Mouse (Mus musculus) neural tube, embryonic 13.5 days (tissue): ENCODE results near the gene Foxe3. TPM values are rescaled to one million over a fixed set of nuclear protein-coding genes. Genes with fewer than 3 reads are reported as not detected.
"Not testable (repeated sequence)": the region's sequence is repeated elsewhere in the genome, so short reads cannot be mapped to it uniquely, and the experiment has no call there.

ENCODE experiments used
- ATAC-seq: fragments of 200-750 bp; cut with Nextera tagmentation; 2 replicates; pipeline ENCODE4 v1.8.0; 2017; ENCODE audit warnings: low read depth, mild to moderate bottlenecking, moderate TSS enrichment, moderate library complexity
- H3K27ac ChIP-seq: fragments of 300-500 bp; sonication (generic); replicated peaks from 2 replicates; pipeline ENCODE4 v1.5.1; 2015; ENCODE audit warnings: moderate library complexity, mild to moderate bottlenecking, inconsistent platforms
- H3K27me3 ChIP-seq: fragments of 300-500 bp; sonication (generic); 2 replicates; pipeline ENCODE4 v1.6.1; 2015; ENCODE audit warnings: mild to moderate bottlenecking, inconsistent platforms
- H3K36me3 ChIP-seq: fragments of 300-500 bp; sonication (generic); 2 replicates; pipeline ENCODE4 v1.6.1; 2015; ENCODE audit warnings: mild to moderate bottlenecking, inconsistent platforms
- H3K4me1 ChIP-seq: fragments of 300-500 bp; sonication (generic); replicated peaks from 2 replicates; pipeline ENCODE4 v1.6.1; 2015; ENCODE audit warnings: inconsistent platforms
- H3K4me2 ChIP-seq: fragments of 300-500 bp; sonication (generic); 2 replicates; pipeline ENCODE4 v1.6.1; 2015; ENCODE audit warnings: inconsistent platforms, mild to moderate bottlenecking, moderate library complexity
- H3K4me3 ChIP-seq: fragments of 300-500 bp; sonication (generic); 2 replicates; pipeline ENCODE4 v1.5.1; 2015; ENCODE audit warnings: mild to moderate bottlenecking, inconsistent platforms
- H3K9ac ChIP-seq: fragments of 300-500 bp; sonication (generic); 2 replicates; pipeline ENCODE4 v1.6.1; 2015; ENCODE audit warnings: moderate library complexity, mild to moderate bottlenecking, inconsistent platforms
- H3K9me3 ChIP-seq: fragments of 300-500 bp; sonication (generic); 2 replicates; pipeline ENCODE4 v1.6.1; 2016; ENCODE audit warnings: inconsistent platforms
- WGBS: fragments of 180-500 bp; shearing (Covaris S2); methylation state at CpG from one replicate; pipeline ENCODE4 v1.1.7; 2015; 5-methylcytosine and 5-hydroxymethylcytosine counted together
- polyA plus RNA-seq: library from polyadenylated mRNA; unstranded; fragments of >200 nt; fragmentation: Nextera tagmentation; extraction: Ambion mirVana; gene quantifications from 2 replicates; pipeline ENCODE4 v1.2.1, GENCODE M21; 2015

Foxe3 gene
- polyA plus RNA-seq: not detected in 2 replicates

DNA sequence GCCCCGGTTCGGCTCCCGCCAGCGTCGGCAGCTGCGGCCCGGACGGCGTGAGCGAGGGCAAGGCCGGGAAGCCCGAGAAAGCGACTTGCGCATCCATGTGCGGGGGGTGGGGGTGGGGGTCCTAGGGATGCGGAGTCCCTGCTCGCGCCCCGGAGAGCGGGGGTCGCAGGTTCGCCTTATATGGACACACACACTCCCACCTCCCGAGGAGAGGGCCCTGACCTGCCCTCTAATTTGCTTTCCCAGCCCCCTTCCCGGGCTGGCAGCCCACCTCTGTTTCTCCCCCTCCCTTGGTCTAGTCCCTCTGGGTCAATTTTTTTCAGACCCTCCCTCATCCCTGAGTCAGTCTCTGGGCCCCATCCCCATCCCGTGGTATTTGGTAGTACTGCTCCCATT is at the start of gene Foxe3:
Foxe3 (minus strand) TSS at position 97 of the 396 bp plus-strand sequence.
- Histone ChIP-seq H3K27me3 (peaks cover 92% of the 10 kb centered on the region), H3K4me1 (peaks cover 14% of the 10 kb centered on the region), H3K9me3 (no peaks in the 10 kb centered on the region), H3K27ac (no peak within 1 kb of the TSS), H3K9ac (0 out of 2 replicates have a peak within 1 kb of the TSS, but pooled peaks have one; percentile 31), H3K4me2 (peak within 1 kb of the TSS; percentile 59), H3K36me3 (no peaks in the 10 kb centered on the region), H3K4me3 (peak within 1 kb of the TSS; percentile 37)
- under 1% methylated on average over 23 of the region's 25 CpGs for WGBS
- no peak for ATAC-seq

DNA sequence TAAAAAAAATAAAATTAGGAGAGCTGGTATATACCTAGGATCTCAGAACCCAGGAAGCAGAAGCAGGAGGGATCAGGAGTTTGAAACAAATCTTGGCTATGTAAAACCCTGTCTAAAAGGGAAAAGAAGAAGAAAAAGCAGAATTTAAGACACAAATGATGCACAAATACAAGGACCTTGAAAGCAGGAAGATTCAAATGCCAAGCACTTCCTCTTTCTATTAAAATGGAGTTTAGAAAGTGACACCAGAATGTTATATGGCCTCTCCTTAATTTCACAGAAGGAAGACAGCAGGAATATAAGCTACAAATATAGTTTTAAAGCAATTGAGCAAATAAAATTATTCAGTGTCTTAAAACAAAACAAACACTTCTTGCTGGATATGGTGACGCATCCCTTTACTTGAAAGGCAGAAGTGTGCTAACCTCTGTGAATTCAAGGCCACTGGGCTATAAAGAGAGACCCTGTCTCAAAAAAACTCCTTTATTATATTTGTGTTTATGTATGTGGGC is 47.5 kb upstream of the Foxe3 start:
- H3K27me3 ChIP-seq: no peaks in the 10 kb centered on the region
- 94% methylated on average over 1 of the region's 1 CpGs for WGBS
- H3K9me3 ChIP-seq: no peaks in the 10 kb centered on the region
- H3K36me3 ChIP-seq: peaks cover 9% of the 10 kb centered on the region
- no peak overlapping the region for H3K4me3 ChIP-seq
- no peak overlapping the region for H3K9ac ChIP-seq
- no peaks in the 10 kb centered on the region for H3K4me1 ChIP-seq
- H3K27ac ChIP-seq: no peak overlapping the region
- no peak for ATAC-seq
- no peak overlapping the region for H3K4me2 ChIP-seq

DNA sequence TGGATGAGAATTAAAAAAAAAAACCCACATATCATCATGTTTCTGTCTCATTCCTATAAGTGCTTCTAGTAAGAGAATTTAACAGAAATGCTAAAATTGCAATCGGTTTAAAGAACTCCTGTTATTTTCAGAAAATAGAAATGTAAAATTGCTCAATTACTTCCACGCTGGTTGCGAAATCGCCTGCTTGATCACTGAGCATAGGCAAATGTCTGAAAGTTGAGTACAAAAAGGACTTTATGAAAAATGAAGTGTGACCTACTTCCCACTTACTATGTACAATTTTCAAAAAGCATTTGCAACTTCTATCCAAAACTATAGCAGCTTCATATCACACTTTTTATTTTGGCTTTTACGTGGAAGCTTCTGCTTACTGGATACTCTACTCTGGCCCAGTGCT is 44.9 kb upstream of the Foxe3 start:
- no peak for ATAC-seq
- peaks cover 28% of the 10 kb centered on the region for H3K36me3 ChIP-seq
- no peaks in the 10 kb centered on the region for H3K4me1 ChIP-seq
- no peaks in the 10 kb centered on the region for H3K27me3 ChIP-seq
- H3K4me2 ChIP-seq: no peak overlapping the region
- no peaks in the 10 kb centered on the region for H3K9me3 ChIP-seq
- no peak overlapping the region for H3K27ac ChIP-seq
- no peak overlapping the region for H3K9ac ChIP-seq
- H3K4me3 ChIP-seq: no peak overlapping the region
- 95% methylated on average over 5 of the region's 5 CpGs for WGBS

DNA sequence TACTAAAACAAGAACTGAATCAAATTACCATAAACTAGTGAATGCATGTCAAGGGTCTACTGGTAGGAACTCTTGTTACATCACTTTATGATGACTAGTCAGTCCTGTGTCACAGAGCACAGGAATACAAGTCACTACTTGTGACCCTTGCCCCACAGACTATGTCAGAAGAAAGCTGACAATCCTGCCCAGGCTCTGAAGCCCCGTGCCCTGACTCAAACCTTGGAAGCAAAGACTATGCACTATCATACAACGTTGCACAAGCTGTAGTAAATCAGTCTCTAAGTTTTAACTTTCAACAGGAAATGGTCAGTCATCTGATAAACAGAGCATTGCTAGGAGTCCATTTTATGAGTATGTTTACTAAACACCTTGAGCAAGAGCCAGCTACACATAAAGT is 35.1 kb upstream of the Foxe3 start:
- not testable (repeated sequence) for H3K9ac ChIP-seq, H3K9me3 ChIP-seq, H3K27me3 ChIP-seq, ATAC-seq, H3K27ac ChIP-seq, H3K4me1 ChIP-seq, H3K4me3 ChIP-seq, H3K4me2 ChIP-seq
- H3K36me3 ChIP-seq: peaks cover 45% of the 10 kb centered on the region
- WGBS: 91% methylated on average over 2 of the region's 2 CpGs

DNA sequence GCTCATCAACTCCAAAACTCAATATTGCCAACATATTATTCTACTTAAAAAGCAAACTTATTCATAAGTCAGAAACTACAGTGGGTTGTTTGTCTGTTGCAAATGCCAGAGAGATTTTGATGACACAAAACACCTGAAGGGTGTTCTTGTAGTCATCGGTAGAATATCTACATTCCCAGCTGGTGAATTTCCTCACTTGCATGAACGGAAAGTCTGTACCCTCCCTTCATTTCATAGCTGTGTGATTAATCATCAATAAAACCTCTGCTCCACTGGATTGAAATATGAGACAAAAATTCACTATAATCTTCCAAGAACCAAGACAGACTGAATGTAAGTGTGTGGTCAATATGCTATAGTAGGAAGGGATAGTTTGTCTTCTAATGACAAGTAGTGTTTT is 33.7 kb upstream of the Foxe3 start:
- Histone ChIP-seq H3K27ac (no peak overlapping the region), H3K9ac (no peak overlapping the region), H3K27me3 (no peaks in the 10 kb centered on the region), H3K9me3 (no peaks in the 10 kb centered on the region), H3K4me2 (no peak overlapping the region), H3K4me1 (no peaks in the 10 kb centered on the region), H3K4me3 (no peak overlapping the region), H3K36me3 (peaks cover 32% of the 10 kb centered on the region)
- no peak for ATAC-seq
- 96% methylated on average over 2 of the region's 2 CpGs for WGBS

DNA sequence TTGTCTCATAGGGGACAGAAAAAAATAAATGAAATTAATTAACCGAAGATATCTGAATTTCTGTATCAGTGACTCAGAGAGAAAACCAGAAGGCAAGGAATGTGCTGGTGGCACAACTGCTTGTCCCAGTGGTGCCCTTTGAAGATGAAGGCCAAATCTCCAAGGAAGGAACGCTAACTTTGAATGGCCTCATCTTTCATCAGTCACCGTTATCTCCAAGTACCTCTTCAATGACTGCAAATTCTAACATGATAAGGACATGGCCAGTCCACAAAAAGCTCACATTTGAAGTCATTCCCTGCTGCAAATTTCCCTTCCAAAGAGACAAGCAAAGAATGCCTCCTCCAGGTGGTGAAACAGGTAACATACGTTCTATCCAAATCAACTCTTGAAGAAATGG is 33.0 kb upstream of the Foxe3 start:
- WGBS: 95% methylated on average over 4 of the region's 4 CpGs
- Histone ChIP-seq H3K27ac (no peak overlapping the region), H3K27me3 (no peaks in the 10 kb centered on the region), H3K36me3 (peaks cover 30% of the 10 kb centered on the region), H3K4me1 (no peaks in the 10 kb centered on the region), H3K4me3 (no peak overlapping the region), H3K9ac (no peak overlapping the region), H3K4me2 (no peak overlapping the region), H3K9me3 (no peaks in the 10 kb centered on the region)
- no peak for ATAC-seq

DNA sequence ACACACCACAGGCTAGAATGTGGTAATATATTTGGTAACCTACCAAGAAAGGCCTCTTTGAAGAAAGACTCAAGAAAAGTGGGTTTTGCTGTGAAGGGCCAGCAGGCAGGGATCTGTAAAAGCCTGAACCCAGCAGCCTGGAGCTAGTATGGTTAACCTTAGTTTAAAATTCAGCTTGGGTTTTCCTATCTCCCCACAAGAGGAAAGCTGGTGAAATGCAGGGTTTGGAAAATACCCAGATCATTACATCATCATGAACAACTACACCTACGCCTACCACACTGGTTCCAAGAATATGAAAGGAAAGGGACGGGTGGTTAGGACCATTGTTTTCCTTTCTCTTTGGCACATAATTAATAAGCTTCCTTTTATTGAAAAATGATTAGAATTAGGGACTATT is 32.4 kb upstream of the Foxe3 start:
- H3K9me3 ChIP-seq: no peaks in the 10 kb centered on the region
- no peaks in the 10 kb centered on the region for H3K27me3 ChIP-seq
- no peaks in the 10 kb centered on the region for H3K4me1 ChIP-seq
- no peak for ATAC-seq
- no peak overlapping the region for H3K27ac ChIP-seq
- peaks cover 30% of the 10 kb centered on the region for H3K36me3 ChIP-seq
- 95% methylated on average over 2 of the region's 2 CpGs for WGBS
- no peak overlapping the region for H3K4me3 ChIP-seq
- H3K4me2 ChIP-seq: no peak overlapping the region
- no peak overlapping the region for H3K9ac ChIP-seq

DNA sequence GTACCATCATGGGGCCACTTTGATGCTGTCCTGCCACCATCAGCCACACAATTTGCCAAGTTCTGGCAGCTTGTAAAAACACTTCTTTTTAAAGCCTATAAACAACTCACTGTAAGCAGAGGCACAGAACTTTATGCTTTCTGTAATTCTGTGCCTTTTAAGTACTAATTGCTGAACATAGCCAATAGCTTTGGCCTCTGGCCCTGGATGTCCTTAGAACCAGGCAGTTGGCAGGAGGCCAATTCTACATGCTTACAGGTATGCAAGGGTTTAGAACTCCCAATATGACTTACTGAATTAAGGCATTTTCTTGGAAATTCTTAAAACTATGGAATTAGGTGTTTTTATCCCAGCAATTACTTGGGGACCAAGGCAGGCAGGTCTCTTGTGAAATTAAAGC is 31.6 kb upstream of the Foxe3 start:
- Histone ChIP-seq H3K36me3 (peaks cover 22% of the 10 kb centered on the region), H3K4me1 (no peaks in the 10 kb centered on the region), H3K9me3 (no peaks in the 10 kb centered on the region), H3K4me2 (no peak overlapping the region), H3K27ac (no peak overlapping the region), H3K4me3 (no peak overlapping the region), H3K27me3 (no peaks in the 10 kb centered on the region), H3K9ac (no peak overlapping the region)
- ATAC-seq: no peak

DNA sequence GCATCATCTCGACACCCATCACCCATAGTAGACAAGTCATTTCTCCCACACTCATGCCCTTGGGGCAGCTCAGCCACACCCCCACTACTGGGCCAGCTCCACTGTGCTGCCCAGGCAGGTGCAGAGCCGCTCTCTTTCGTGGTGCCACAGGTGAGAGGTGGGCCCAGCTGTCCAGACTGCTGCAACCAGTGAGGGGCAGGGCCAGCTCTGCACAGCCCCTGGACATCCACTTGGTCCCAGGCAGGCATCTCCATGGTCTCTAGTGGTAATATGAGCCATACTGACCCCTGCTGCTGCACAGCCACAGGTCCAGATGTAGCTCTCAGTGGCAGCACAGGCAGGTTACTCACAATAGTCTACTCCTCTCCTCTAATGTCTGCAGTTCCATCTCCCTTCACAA is 27.4 kb upstream of the Foxe3 start:
- H3K4me3 ChIP-seq: no peak overlapping the region
- H3K9ac ChIP-seq: no peak overlapping the region
- H3K27me3 ChIP-seq: peaks cover 7% of the 10 kb centered on the region
- H3K4me2 ChIP-seq: no peak overlapping the region
- H3K27ac ChIP-seq: no peak overlapping the region
- no peaks in the 10 kb centered on the region for H3K9me3 ChIP-seq
- WGBS: 89% methylated on average over 3 of the region's 3 CpGs
- H3K36me3 ChIP-seq: no peaks in the 10 kb centered on the region
- 0 out of 2 replicates have a peak, but pooled peaks have one; percentile 15 for ATAC-seq
- no peaks in the 10 kb centered on the region for H3K4me1 ChIP-seq

DNA sequence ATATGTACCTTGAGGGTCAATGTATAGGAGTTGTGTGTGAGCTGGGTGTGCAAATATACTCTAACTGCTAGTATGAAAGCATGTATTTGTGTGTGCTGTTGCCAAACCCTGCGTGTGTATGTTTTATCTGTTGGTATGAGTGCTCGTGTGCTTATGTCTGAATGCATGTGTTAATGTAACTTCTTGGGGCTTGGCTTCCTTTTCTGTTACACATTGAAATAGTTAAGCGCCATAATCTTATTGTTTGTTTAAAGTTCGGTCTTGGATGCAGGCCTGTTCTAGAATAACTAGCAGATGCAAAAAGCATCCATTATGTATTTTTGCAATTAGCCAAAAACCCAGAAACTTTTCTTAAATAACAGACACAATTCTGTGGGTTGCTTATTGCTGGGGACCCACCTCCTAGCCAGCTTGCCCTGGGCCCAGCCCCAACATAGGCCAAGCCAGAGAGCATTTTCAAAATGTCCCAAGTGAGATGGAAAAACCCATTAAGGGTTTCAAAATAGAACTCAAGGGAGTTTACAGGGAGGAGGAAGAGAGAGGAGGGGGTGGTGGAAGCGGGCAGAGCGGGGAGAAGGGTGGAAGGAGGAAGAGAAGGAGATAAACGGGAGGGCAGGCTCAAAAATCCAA is 22.2 kb upstream of the Foxe3 start:
- Histone ChIP-seq H3K4me1 (no peaks in the 10 kb centered on the region), H3K27ac (no peak overlapping the region), H3K36me3 (no peaks in the 10 kb centered on the region), H3K4me3 (no peak overlapping the region), H3K27me3 (peaks cover 39% of the 10 kb centered on the region), H3K9me3 (no peaks in the 10 kb centered on the region), H3K4me2 (no peak overlapping the region), H3K9ac (no peak overlapping the region)
- 67% methylated on average over 7 of the region's 7 CpGs for WGBS
- ATAC-seq: no peak

DNA sequence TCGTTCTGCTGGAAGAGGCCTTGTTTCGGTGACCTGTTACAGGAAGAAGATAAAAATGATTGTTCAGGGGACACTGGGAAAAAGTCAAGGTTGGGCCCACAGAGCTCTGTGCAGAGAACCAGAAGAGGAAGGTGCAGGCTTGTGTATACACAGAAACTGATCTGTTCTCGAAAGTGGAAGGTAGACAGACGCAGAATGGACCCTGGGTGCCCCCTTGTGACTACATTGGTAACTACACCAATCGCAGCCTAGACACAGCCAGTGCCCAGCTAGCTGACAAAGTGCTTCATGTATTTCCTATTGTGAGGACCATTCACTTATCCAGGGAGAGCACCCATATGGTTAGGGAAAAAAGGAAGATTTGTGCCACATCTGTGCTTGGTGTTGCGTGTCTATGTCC is 21.6 kb upstream of the Foxe3 start:
- Histone ChIP-seq H3K4me1 (peaks cover 5% of the 10 kb centered on the region), H3K4me2 (no peak overlapping the region), H3K9ac (no peak overlapping the region), H3K27me3 (peaks cover 39% of the 10 kb centered on the region), H3K36me3 (no peaks in the 10 kb centered on the region), H3K4me3 (no peak overlapping the region), H3K9me3 (no peaks in the 10 kb centered on the region), H3K27ac (no peak overlapping the region)
- ATAC-seq: peak; percentile 76
- 33% methylated on average over 6 of the region's 6 CpGs for WGBS

DNA sequence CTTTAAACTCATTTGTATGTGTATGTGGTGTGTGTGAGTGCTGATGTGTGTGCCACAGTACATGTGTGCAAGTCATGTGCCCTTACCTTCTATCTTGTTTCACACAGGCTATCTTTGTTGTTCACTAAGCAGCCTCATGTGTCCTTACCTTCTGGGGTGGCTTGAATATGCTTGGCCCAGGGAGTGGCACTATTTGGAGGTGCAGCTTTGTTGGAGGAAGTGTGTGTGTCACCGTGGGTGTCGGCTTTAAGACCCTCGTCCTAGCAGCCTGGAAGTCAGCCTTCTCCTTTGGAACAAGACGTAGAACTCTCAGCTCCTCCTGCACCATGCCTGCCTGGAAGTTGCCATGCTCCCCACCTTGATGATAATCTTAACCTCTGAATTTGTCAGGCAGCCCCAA is 20.6 kb upstream of the Foxe3 start:
- Histone ChIP-seq H3K36me3 (no peaks in the 10 kb centered on the region), H3K9me3 (no peaks in the 10 kb centered on the region), H3K27me3 (peaks cover 39% of the 10 kb centered on the region), H3K4me3 (no peak overlapping the region), H3K4me1 (peaks cover 15% of the 10 kb centered on the region), H3K4me2 (no peak overlapping the region), H3K27ac (no peak overlapping the region), H3K9ac (no peak overlapping the region)
- ATAC-seq: no peak
- WGBS: 89% methylated on average over 4 of the region's 4 CpGs

DNA sequence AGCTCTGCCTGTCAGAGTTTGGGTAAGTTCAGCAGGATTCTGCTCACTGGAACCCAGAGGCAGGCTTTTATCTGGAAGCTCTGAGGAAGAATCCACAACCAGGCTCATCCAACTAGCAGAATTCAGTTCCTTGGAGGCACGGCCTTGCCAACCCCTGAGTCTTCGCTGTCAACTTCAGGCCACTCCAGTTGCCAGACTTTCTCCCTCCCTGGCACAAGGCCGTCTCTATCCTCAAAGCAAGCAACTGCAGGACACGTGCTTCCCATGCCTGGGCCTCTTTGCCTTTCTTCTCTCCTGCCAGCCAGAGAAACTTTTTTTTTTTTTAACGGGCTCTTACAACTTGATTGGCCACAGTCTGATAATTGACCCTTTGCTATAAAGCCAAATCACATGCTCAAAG is 19.2 kb upstream of the Foxe3 start:
- H3K4me1 ChIP-seq: peaks cover 16% of the 10 kb centered on the region
- H3K27me3 ChIP-seq: peaks cover 41% of the 10 kb centered on the region
- no peaks in the 10 kb centered on the region for H3K36me3 ChIP-seq
- no peak overlapping the region for H3K4me3 ChIP-seq
- ATAC-seq: no peak
- H3K9me3 ChIP-seq: no peaks in the 10 kb centered on the region
- 16% methylated on average over 5 of the region's 5 CpGs for WGBS
- H3K9ac ChIP-seq: no peak overlapping the region
- H3K4me2 ChIP-seq: no peak overlapping the region
- H3K27ac ChIP-seq: no peak overlapping the region
